Mouse (Mus musculus) liver (tissue): ENCODE measurements around the gene Gprc5d.

Source experiments
- DNase-seq: peaks from one replicate; pipeline ENCODE4 v3.0.0-alpha.2; 2020; ENCODE audit warnings: mixed read lengths

Gprc5d gene

GRCm38 (mm10) chr6:135133486-135133885 is 15.4 kb upstream of the Gprc5d start:
- no peak for DNase-seq

GRCm38 (mm10) chr6:135133086-135133485 is 15.0 kb upstream of the Gprc5d start:
- DNase-seq: no peak

DNA sequence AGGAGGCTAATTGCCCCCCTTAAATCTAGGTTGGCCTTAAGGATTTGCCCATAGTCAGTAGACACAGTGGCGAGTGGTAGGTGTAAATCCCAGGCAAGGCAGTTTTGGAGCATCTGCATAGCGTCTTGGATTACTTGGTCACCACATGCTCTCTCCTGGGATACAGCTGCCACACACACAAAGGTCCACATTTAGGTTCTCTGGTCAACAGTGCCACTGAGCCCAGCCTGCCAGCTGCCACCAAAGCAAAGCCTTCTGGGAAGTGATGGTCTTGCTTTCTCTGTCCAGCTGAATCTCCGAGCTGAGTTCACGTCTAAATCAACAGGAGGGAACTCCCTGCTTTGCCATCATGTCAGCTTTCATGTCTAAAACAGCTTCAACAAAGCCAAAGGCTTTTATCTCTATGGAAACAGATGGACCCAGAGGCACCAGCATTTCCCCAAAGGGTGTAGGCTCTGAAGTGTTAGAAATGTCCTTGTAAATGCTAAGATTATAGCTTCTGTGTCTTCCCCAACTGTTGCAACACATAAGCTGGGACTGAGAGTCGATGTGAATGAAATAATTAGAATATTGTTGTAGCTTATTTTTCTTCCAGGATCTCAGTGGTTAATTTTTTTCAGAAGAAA is 6.8 kb upstream of the Gprc5d start:
- DNase-seq: no peak

GRCm38 (mm10) chr6:135116479-135116878 is 1.6 kb downstream of the Gprc5d start:
- no peak for DNase-seq

DNA sequence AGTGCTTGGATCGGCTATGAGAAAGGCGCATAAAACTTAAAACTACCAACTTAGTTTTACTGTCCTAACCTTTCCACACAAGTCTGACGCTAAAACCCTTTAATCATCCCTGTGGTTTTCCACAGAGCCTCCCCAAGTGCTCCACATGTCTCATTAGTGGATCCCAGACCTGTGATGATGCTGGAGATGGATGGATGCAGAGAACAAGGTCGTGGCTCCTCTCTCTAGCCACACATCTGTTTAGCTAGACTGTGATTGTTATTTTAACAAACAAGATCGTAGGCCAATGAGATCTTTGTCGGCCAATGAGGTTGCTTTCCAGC is 5.0 kb downstream of the Gprc5d start:
- DNase-seq: no peak

- DNase-seq: no peak
Measured at GRCm38 (mm10) chr6:135112411-135113113, 5.5 kb downstream of the Gprc5d start.

DNA sequence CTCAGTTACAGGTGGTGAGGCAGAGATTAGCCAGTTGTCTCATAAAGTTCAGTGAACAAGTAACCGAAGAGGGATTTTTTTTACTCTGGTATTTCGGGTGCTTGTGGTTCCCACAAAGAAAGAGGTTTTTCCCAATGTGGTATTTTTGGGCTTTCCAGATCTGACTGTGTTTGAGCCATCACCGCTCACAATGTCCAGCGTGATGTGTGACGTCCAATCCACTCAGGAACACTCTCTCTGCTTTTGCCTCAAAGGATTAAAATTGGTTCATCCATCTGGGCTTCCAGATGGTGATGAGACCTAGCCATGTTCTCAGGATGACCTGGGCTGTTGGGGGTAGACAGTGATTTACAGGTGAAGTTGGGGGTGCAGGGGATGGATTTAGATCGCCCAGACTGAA is 11.1 kb downstream of the Gprc5d start:
- DNase-seq: no peak

DNA sequence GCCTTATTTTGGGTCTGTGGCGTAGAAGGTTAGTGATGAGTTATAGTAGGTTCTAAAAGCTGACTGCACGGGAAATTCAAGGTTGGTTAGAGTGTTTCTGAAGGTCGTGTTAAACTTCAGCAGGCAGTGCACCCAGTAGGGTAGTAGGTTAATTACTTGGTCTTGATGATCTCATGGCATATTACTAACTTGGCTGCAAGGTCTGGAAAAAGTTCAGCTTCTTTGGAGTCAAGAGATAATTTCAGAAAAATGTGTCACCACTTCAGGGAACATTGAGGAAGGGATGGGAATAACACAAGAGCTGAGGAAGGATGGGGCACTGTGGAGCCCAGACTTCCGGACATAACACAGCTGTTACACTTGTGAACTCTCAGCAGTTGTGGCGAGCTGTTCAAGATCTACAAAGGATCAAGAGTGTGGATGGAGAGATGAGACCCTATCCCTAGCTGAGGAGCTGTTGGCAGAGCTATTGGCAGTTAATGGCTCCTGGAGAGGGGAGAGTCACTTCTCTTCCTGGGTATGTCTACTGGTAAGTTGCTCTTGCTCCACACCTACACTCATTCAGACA is 15.3 kb downstream of the Gprc5d start:
- DNase-seq: no peak

DNA sequence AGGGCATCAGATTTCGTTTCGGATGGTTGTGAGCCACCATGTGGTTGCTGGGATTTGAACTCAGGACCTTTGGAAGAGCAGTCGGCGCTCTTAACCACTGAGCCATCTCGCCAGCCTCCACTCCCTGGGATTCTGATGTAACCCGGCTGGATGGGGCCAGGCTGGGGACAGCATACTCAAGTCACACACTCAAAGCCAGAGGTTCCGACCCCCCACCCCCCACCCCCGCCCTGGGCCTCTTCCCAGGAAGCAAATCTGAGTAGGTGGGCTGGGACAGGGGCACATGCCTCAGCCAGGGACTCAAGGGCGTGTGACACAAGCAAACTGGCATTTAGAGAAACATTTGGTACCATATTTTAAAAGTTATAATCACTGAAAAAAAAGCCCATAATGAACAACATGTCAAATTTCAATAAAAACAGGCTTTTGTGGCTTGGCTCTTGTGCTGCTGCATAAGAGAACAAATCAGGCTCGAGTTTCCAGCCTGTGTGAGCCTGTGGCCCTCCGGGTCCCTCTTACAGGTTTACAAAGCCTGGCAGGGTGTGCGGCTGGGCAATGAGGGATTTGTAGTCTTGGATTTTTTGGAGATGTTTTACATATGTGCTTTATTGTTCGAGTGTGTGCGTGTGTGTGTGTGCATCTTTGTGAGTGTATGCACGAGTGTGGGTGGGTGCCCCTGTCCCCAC is 17.2 kb downstream of the Gprc5d start:
- no peak for DNase-seq

- no peak for DNase-seq
Measured at GRCm38 (mm10) chr6:135092798-135093470, 25.1 kb downstream of the Gprc5d start.

DNA sequence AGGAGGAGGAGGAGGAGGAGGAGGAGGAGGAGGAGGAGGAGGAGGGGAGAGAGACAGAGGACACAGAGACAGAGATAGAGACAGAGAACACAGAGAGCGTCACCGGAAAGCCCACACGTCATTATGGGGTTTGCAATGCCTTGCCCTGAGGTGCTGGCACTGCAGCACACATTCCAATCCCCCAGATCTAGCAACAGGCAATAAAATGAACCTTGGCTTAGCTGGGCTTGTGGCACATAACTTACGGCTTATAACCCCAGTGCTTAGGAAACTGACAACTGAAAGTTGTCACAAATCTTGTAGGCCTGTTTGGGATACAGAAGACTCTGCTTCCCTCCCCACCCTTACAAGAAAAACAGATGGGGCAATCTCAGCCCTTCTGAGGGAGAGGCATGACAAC is 27.4 kb downstream of the Gprc5d start:
- no peak for DNase-seq

- peak; percentile 12 for DNase-seq
Measured at GRCm38 (mm10) chr6:135089786-135090185, 28.3 kb downstream of the Gprc5d start.

- DNase-seq: peak; percentile 71
Measured at GRCm38 (mm10) chr6:135087721-135088451, 30.2 kb downstream of the Gprc5d start.

DNA sequence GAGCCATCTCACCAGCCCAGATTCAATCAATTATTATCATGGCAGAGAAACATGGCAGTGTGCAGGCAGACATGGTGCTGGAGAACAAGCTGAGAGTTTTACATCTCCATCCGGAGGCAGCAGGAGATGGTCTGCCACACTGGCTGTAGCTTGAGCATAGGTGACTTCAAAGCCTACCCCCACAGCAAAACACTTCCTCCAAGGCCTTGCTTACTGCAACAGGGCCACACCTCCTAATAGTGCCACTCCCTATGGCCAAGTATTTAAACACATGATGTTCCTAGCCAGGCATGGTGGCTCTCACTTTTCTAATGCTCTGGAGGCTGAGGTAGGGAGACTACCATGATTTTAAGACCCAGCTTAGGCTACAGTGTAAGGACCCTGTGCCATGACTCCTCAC is 32.4 kb downstream of the Gprc5d start:
- no peak for DNase-seq

DNA sequence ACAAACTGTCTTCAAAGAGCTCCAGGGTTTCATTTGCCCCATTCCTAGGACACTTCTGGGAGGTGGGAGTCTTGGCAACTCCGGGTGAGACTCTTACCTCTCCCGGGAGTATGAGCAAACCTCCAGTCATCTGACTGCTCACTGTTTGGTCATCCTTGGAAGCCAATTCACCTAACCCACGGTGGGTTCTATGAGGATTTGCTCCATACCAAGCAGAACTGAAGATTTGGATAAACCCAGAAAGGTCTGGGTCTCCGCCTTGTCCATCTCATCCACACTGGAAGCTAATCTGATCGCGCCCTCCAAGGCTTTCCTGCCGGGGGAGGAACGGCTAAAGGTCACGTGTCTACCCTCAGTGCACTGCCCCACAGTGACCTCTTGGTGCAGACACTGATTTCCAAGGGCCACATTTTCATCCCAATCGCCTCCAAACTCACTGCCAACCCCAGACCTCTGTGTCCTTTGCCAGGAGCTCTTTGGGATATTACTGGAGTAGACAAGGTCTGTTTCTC is 34.0 kb downstream of the Gprc5d start:
- no peak for DNase-seq

- DNase-seq: no peak
Measured at GRCm38 (mm10) chr6:135078420-135078819, 39.7 kb downstream of the Gprc5d start.

- DNase-seq: no peak
Measured at GRCm38 (mm10) chr6:135076202-135076601, 41.9 kb downstream of the Gprc5d start.

DNA sequence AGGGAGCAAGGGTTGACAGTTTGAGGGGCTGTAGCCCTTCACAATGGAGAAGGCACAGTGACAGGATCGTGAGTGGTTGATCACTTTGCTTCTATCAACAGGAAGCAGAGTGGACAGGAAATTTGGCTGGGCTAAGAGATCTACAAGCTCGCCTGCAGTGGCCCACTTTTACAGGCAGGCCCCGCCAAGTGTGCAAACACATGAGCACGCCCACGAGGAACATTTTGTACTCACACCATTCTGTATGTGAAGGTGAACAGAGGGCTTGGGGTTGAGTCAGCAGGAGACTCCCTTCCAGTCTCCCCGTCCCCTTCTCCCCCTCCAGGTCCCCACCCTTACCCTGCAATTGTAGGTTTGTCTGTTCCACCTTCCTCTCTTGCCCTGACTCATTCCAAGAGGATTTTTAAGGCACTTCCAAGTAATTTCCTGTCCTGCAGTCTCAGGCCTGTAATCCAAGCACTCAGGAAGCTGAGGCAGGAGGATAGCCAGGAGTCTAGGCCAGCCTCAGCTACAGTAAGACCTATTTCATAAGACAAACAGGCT is 43.6 kb downstream of the Gprc5d start:
- no peak for DNase-seq

- DNase-seq: no peak
Measured at GRCm38 (mm10) chr6:135070347-135070746, 47.7 kb downstream of the Gprc5d start.

DNA sequence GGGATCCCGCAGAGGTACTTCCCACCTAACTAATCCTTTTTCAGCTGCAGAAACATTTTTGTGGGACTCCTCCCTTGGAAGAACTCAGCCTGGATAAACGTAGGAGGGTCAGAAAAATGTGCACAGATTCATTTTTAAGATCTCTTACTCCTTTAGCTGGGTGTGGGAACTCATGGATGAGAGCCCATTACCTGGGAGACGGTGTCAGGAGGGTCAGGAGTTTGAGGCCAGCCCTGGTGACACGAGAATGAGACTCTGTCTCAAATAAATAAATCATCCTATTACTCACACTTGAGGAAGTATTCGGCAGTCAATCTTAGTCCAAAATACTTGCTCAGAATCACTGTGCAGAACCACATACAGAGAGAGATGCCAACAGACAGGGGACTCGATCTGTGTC is 48.2 kb downstream of the Gprc5d start:
- no peak for DNase-seq

DNA sequence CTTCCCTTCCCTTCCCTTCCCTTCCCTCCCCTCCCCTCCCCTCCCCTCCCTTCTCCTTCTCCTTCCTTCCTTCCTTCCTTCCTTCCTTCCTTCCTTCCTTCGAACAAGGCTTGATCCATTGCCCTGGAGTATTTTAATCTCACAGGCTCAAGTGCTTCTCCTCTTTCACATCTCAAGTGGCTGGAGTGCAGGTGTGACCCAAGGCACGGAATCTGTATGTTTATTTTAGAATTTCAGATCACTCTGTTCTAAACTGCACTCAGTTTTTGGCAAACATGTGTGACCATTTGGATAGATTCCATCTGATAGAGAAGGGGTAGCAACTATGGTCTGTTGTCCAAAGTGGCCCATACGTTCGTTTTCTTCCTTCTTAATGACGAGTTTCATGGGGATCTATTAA is 49.9 kb downstream of the Gprc5d start:
- no peak for DNase-seq

DNA sequence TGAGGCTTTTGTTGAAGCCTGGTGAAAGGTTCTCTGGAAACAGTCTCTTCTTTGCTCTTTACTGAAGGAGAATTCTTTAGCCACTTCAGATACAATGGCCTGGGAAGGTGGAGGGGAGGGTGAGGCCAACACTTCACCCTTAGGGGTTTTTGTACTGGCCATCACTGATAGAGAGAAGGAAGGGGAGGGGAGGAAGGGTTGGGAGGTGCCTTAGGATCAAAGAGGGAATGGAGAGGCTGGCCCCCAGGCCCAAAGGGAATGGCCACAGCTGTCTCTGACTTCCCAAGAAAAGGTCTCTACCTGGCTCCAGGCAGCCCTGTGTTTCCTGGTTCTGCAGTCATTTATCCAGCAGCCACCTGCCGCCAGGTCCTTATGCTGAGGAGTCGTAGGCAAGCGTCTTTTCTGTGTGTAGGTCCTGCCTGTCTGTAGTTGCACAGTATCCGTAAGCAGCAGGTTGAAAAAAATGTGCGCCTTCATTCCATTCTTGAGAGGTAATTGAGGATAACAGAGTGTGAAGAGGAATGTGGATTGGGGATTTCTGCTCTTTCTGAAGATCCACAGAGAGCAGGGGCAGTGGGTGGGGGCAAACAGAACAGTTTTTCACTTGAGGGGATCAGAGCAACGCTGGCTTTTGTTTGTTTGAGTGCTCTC is 51.2 kb downstream of the Gprc5d start:
- no peak for DNase-seq
